Mouse (Mus musculus): ENCODE results near the gene Cyb5r4.
"Not testable (repeated sequence)": the region's sequence is repeated elsewhere in the genome, so short reads cannot be mapped to it uniquely, and the experiment has no call there.

Cyb5r4 gene

GRCm38 (mm10) chr9:87021778-87022523 is at the start of gene Cyb5r4:
Cyb5r4 (plus strand) TSS chr9:87022014.
- H3K36me3 ChIP-seq (ENCODE audit: control insufficient read depth, insufficient read depth, low read length, poor library complexity, severe bottlenecking), result no peaks in the 10 kb centered on the region
- peak; percentile 98 for DNase-seq (ENCODE audit: low read depth, low spot score)
- H3K27me3 ChIP-seq (ENCODE audit: control insufficient read depth, insufficient read depth, low read length, poor library complexity, severe bottlenecking), result no peaks in the 10 kb centered on the region

- not testable (repeated sequence) for DNase-seq (ENCODE audit: low read depth, low spot score); H3K36me3 ChIP-seq (ENCODE audit: control insufficient read depth, insufficient read depth, low read length, poor library complexity, severe bottlenecking); H3K27me3 ChIP-seq (ENCODE audit: control insufficient read depth, insufficient read depth, low read length, poor library complexity, severe bottlenecking)
Measured at GRCm38 (mm10) chr9:86972471-86972870, 49.3 kb upstream of the Cyb5r4 start.

- DNase-seq (ENCODE audit: low read depth, low spot score), result no peak
- no peaks in the 10 kb centered on the region for H3K36me3 ChIP-seq (ENCODE audit: control insufficient read depth, insufficient read depth, low read length, poor library complexity, severe bottlenecking)
- H3K27me3 ChIP-seq (ENCODE audit: control insufficient read depth, insufficient read depth, low read length, poor library complexity, severe bottlenecking), result no peaks in the 10 kb centered on the region
Measured at GRCm38 (mm10) chr9:86973562-86973961, 48.3 kb upstream of the Cyb5r4 start.

GRCm38 (mm10) chr9:86976896-86977295 is 44.9 kb upstream of the Cyb5r4 start:
- no peaks in the 10 kb centered on the region for H3K36me3 ChIP-seq (ENCODE audit: control insufficient read depth, insufficient read depth, low read length, poor library complexity, severe bottlenecking)
- no peaks in the 10 kb centered on the region for H3K27me3 ChIP-seq (ENCODE audit: control insufficient read depth, insufficient read depth, low read length, poor library complexity, severe bottlenecking)
- DNase-seq (ENCODE audit: low read depth, low spot score), result no peak

- Histone ChIP-seq H3K27me3 (ENCODE audit: control insufficient read depth, insufficient read depth, low read length, poor library complexity, severe bottlenecking) (no peaks in the 10 kb centered on the region), H3K36me3 (ENCODE audit: control insufficient read depth, insufficient read depth, low read length, poor library complexity, severe bottlenecking) (no peaks in the 10 kb centered on the region)
- no peak for DNase-seq (ENCODE audit: low read depth, low spot score)
Measured at GRCm38 (mm10) chr9:86978257-86978907, 43.4 kb upstream of the Cyb5r4 start.

GRCm38 (mm10) chr9:86980048-86980447 is 41.8 kb upstream of the Cyb5r4 start:
- Histone ChIP-seq H3K27me3 (ENCODE audit: control insufficient read depth, insufficient read depth, low read length, poor library complexity, severe bottlenecking) (no peaks in the 10 kb centered on the region), H3K36me3 (ENCODE audit: control insufficient read depth, insufficient read depth, low read length, poor library complexity, severe bottlenecking) (no peaks in the 10 kb centered on the region)
- no peak for DNase-seq (ENCODE audit: low read depth, low spot score)

GRCm38 (mm10) chr9:86980942-86981341 is 40.9 kb upstream of the Cyb5r4 start:
- H3K36me3 ChIP-seq (ENCODE audit: control insufficient read depth, insufficient read depth, low read length, poor library complexity, severe bottlenecking), result no peaks in the 10 kb centered on the region
- no peak for DNase-seq (ENCODE audit: low read depth, low spot score)
- no peaks in the 10 kb centered on the region for H3K27me3 ChIP-seq (ENCODE audit: control insufficient read depth, insufficient read depth, low read length, poor library complexity, severe bottlenecking)

GRCm38 (mm10) chr9:86981551-86981950 is 40.3 kb upstream of the Cyb5r4 start:
- no peaks in the 10 kb centered on the region for H3K27me3 ChIP-seq (ENCODE audit: control insufficient read depth, insufficient read depth, low read length, poor library complexity, severe bottlenecking)
- no peak for DNase-seq (ENCODE audit: low read depth, low spot score)
- no peaks in the 10 kb centered on the region for H3K36me3 ChIP-seq (ENCODE audit: control insufficient read depth, insufficient read depth, low read length, poor library complexity, severe bottlenecking)

GRCm38 (mm10) chr9:86984583-86984982 is 37.2 kb upstream of the Cyb5r4 start:
- Histone ChIP-seq H3K27me3 (ENCODE audit: control insufficient read depth, insufficient read depth, low read length, poor library complexity, severe bottlenecking) (no peaks in the 10 kb centered on the region), H3K36me3 (ENCODE audit: control insufficient read depth, insufficient read depth, low read length, poor library complexity, severe bottlenecking) (no peaks in the 10 kb centered on the region)
- no peak for DNase-seq (ENCODE audit: low read depth, low spot score)

- no peak for DNase-seq (ENCODE audit: low read depth, low spot score)
- no peaks in the 10 kb centered on the region for H3K27me3 ChIP-seq (ENCODE audit: control insufficient read depth, insufficient read depth, low read length, poor library complexity, severe bottlenecking)
Measured at GRCm38 (mm10) chr9:86985105-86985504, 36.7 kb upstream of the Cyb5r4 start.

GRCm38 (mm10) chr9:86986703-86987296 is 35.0 kb upstream of the Cyb5r4 start:
- Histone ChIP-seq H3K36me3 (ENCODE audit: control insufficient read depth, insufficient read depth, low read length, poor library complexity, severe bottlenecking) (no peaks in the 10 kb centered on the region), H3K27me3 (ENCODE audit: control insufficient read depth, insufficient read depth, low read length, poor library complexity, severe bottlenecking) (no peaks in the 10 kb centered on the region)
- DNase-seq (ENCODE audit: low read depth, low spot score), result no peak

More at GRCm38 (mm10) chr9:86985105-86985504, 36.7 kb upstream of the Cyb5r4 start:
- H3K36me3 ChIP-seq (ENCODE audit: control insufficient read depth, insufficient read depth, low read length, poor library complexity, severe bottlenecking), result no peaks in the 10 kb centered on the region

- Histone ChIP-seq H3K27me3 (ENCODE audit: control insufficient read depth, insufficient read depth, low read length, poor library complexity, severe bottlenecking) (no peaks in the 10 kb centered on the region), H3K36me3 (ENCODE audit: control insufficient read depth, insufficient read depth, low read length, poor library complexity, severe bottlenecking) (no peaks in the 10 kb centered on the region)
- no peak for DNase-seq (ENCODE audit: low read depth, low spot score)
Measured at GRCm38 (mm10) chr9:86989822-86990221, 32.0 kb upstream of the Cyb5r4 start.

GRCm38 (mm10) chr9:86991758-86992157 is 30.1 kb upstream of the Cyb5r4 start:
- Histone ChIP-seq H3K27me3 (ENCODE audit: control insufficient read depth, insufficient read depth, low read length, poor library complexity, severe bottlenecking) (no peaks in the 10 kb centered on the region), H3K36me3 (ENCODE audit: control insufficient read depth, insufficient read depth, low read length, poor library complexity, severe bottlenecking) (no peaks in the 10 kb centered on the region)
- no peak for DNase-seq (ENCODE audit: low read depth, low spot score)

GRCm38 (mm10) chr9:86997046-86997691 is 24.6 kb upstream of the Cyb5r4 start:
- Histone ChIP-seq H3K36me3 (ENCODE audit: control insufficient read depth, insufficient read depth, low read length, poor library complexity, severe bottlenecking) (no peaks in the 10 kb centered on the region), H3K27me3 (ENCODE audit: control insufficient read depth, insufficient read depth, low read length, poor library complexity, severe bottlenecking) (no peaks in the 10 kb centered on the region)
- no peak for DNase-seq (ENCODE audit: low read depth, low spot score)

Data from splenic B cell, adult 2 months (primary cell).